Mouse (Mus musculus) left cerebral cortex, postnatal 14 days (tissue): Measurements from ENCODE around the gene Cstf1. TPM values are rescaled to one million over a fixed set of nuclear protein-coding genes. Genes with fewer than 3 reads are reported as not detected.

Experiments
- DNase-seq, 2 experiments: peaks; one replicate each; pipeline ENCODE4 v3.0.0; 2021 to 2022; ENCODE audit warnings: low spot score in 2 of 2, mixed read lengths in 1 of 2
- intact Hi-C: fragments of 180-260 bp; cut with DNase I; formaldehyde crosslinking; loops from one replicate; pipeline ENCODE4 v1.15.1; 2025
- total RNA-seq, 2 experiments: library from RNA; stranded (reverse); gene quantifications; 2 replicates each; pipeline ENCODE4 v1.2.3; 2021

Gene Cstf1
- total RNA-seq, 2 experiments from 2014 or later, result 22.5 to 25.4 TPM

- intact Hi-C loops, result no loop called here
- DNase-seq, result no peak
These were observed 37.0 kb downstream of the Cstf1 start for GRCm38 (mm10) chr2:172407499-172407898.

DNA sequence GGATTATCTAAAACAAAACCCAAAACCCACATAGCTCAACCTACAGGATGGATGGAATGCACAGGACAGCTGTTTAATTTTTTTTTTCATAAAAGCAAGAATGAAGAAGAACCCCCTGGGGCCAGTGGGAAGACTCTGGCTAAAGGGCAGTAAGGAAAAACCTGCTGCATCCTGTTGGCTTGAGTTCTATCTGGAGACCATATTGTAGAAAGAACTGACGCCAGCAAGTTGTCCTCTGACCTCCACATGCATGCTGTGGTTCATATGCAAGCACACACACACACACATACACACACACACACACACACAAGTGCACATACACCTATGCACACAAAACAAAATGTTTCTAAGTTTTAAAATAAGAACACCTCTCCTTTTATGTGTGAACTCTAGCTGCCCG, 40.2 kb downstream of the Cstf1 start:
- DNase-seq, result no peak
- intact Hi-C loops, result no loop called here

- DNase-seq, result peak in 1 of 2 experiments; percentile 34
- intact Hi-C loops, result no loop called here
These were observed 40.6 kb downstream of the Cstf1 start for GRCm38 (mm10) chr2:172411091-172411490.

DNA sequence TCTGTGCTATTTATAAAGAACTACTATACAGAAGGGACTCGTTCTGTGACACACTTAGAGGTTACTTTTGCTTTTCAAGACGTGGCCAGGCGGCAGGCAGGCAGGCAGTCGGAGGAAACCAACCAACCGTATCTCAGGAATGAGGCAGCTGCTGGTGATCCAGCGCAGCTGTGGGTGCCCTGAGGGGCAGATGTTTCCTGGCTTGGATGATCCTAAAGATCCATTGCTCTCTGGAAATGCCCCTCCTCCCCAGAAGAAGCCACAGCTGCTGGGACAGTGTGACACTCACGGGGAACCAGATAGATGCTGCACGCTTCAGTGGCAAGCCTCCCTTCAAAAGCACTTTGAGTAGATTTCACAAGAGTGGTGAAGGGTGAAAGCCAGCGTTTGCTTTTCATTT, 42.0 kb downstream of the Cstf1 start:
- intact Hi-C loops, result no loop called here
- peak in 1 of 2 experiments; percentile 28 for DNase-seq

DNA sequence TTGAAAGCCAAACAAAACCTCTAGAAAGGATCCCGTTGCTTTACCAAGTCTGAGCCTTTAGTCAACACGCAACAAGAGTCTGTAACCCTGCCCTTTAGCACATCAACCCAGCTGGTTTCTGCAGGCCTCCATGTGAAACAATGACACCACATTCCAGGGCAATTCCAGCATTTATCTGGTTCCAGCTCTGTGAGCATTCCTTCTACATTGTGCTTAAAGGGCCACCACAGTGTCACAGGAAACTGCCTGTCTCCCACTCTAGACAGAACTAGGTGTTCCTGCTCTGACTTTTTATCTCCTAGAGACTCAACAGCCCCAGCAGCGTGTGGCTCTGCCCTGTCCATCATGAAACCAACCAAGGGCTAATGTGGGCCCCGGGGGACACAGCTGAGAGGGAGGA, 42.8 kb downstream of the Cstf1 start:
- intact Hi-C loops, result no loop called here
- no peak for DNase-seq

- intact Hi-C loops, result no loop called here
- no peak for DNase-seq
These were observed 43.4 kb downstream of the Cstf1 start for GRCm38 (mm10) chr2:172413894-172414293.

DNA sequence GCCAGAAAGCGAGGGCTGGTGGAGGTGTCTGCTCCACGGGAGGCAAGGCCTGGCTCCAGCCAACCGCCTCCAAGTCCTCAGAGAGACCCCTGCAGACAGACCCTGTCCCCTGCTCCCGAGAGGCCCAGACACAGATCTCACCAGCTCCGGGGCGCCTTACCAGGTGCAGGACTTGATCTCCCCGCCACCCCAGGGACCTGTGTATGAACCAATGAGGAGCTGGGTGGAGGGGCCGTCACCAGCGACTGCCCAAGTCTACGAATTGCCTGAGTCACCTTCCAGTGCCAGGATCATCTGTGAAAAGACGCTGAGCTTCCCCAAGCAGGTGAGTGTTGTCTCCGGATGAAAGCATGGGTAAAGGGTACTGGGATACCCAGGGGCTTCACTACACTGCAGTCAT, 45.7 kb downstream of the Cstf1 start:
- intact Hi-C loops, result no loop called here
- no peak for DNase-seq

- intact Hi-C loops, result no loop called here
- no peak for DNase-seq
These were observed 46.4 kb downstream of the Cstf1 start for GRCm38 (mm10) chr2:172416876-172417275.

- no peak for DNase-seq
- intact Hi-C loops, result no loop called here
These were observed 47.7 kb downstream of the Cstf1 start for GRCm38 (mm10) chr2:172418208-172418607.

- peak in 1 of 2 experiments; percentile 41 for DNase-seq
- intact Hi-C loops, result loop anchor here (10.0 kb wide), 1 partner anchor 206 kb away; no protein-coding TSS in a partner anchor
These were observed 60.1 kb downstream of the Cstf1 start for GRCm38 (mm10) chr2:172430609-172431008.

Other genes starting within 250 kb of the Cstf1 start
- under 1 TPM; 0.13 to 0.44 TPM for gene Mc3r, start 122.2 kb upstream of the Cstf1 start, total RNA-seq
- 10 to 100 TPM; 13.9 to 15.8 TPM for gene Fam210b, start 25.1 kb upstream of the Cstf1 start, total RNA-seq
- 1 to 10 TPM; 1.8 to 2.1 TPM for gene Aurka, start 146 bp upstream of the Cstf1 start, total RNA-seq
- under 1 TPM; 0.53 to 0.85 TPM for gene Cass4, start 23.1 kb downstream of the Cstf1 start, total RNA-seq
- gene Rtf2, start 69.9 kb downstream of the Cstf1 start, total RNA-seq, result 10 to 100 TPM; 67.1 to 69.8 TPM
- gene Gcnt7, start 87.9 kb downstream of the Cstf1 start, total RNA-seq, result not detected
- not detected for gene Fam209, start 101.8 kb downstream of the Cstf1 start, total RNA-seq
- under 1 TPM; 0.13 to 0.42 TPM for gene Tfap2c, start 178.9 kb downstream of the Cstf1 start, total RNA-seq